Mouse (Mus musculus): ENCODE results near the gene Bcl2l12.

The Bcl2l12 gene

GRCm38 (mm10) chr7:44986879-44987718 is 11.4 kb downstream of the Bcl2l12 start:
- in situ Hi-C loops (cut with MboI, MseI), result no loop called here

GRCm38 (mm10) chr7:44986192-44986878 is 12.2 kb downstream of the Bcl2l12 start, which contains the start of gene Prmt1:
Prmt1 (minus strand) TSS chr7:44986568.
- in situ Hi-C loops (cut with MboI, MseI), result no loop called here

GRCm38 (mm10) chr7:44985595-44986191 is 12.8 kb downstream of the Bcl2l12 start:
- in situ Hi-C loops (cut with MboI, MseI), result no loop called here

GRCm38 (mm10) chr7:44984833-44985164 is 13.7 kb downstream of the Bcl2l12 start:
- in situ Hi-C loops (cut with MboI, MseI), result no loop called here

GRCm38 (mm10) chr7:44983944-44984832 is 14.3 kb downstream of the Bcl2l12 start:
- in situ Hi-C loops (cut with MboI, MseI), result no loop called here

- in situ Hi-C loops (cut with MboI, MseI), result no loop called here
These were observed 15.4 kb downstream of the Bcl2l12 start for GRCm38 (mm10) chr7:44983085-44983484.

GRCm38 (mm10) chr7:44981539-44981938 is 17.0 kb downstream of the Bcl2l12 start:
- in situ Hi-C loops (cut with MboI, MseI), result no loop called here

GRCm38 (mm10) chr7:44978300-44978699 is 20.2 kb downstream of the Bcl2l12 start:
- in situ Hi-C loops (cut with MboI, MseI), result no loop called here

GRCm38 (mm10) chr7:44975117-44975419 is 23.4 kb downstream of the Bcl2l12 start:
- in situ Hi-C loops (cut with MboI, MseI), result no loop called here

- in situ Hi-C loops (cut with MboI, MseI), result loop anchor here (25.0 kb wide), 1 partner anchor 1863 kb away; the partner anchor contains the start of gene Ldha
These were observed 24.0 kb downstream of the Bcl2l12 start, which contains the start of gene Cpt1c for GRCm38 (mm10) chr7:44974383-44975116. Cpt1c (minus strand) TSS chr7:44974851.

GRCm38 (mm10) chr7:44973415-44974130 is 24.9 kb downstream of the Bcl2l12 start:
- in situ Hi-C loops (cut with MboI, MseI), result loop anchor here (25.0 kb wide), 1 partner anchor 1864 kb away; the partner anchor contains the start of gene Ldha

- in situ Hi-C loops (cut with MboI, MseI), result loop anchor here (25.0 kb wide), 1 partner anchor 1866 kb away; the partner anchor contains the start of gene Ldha
These were observed 27.4 kb downstream of the Bcl2l12 start for GRCm38 (mm10) chr7:44971142-44971541.

- in situ Hi-C loops (cut with MboI, MseI), result loop anchor here (25.0 kb wide), 1 partner anchor 1867 kb away; the partner anchor contains the start of gene Ldha
These were observed 28.3 kb downstream of the Bcl2l12 start for GRCm38 (mm10) chr7:44970231-44970691.

- in situ Hi-C loops (cut with MboI, MseI), result loop anchor here (25.0 kb wide), 1 partner anchor 1871 kb away; the partner anchor contains the start of gene Ldha
These were observed 31.9 kb downstream of the Bcl2l12 start for GRCm38 (mm10) chr7:44966638-44967037.

- in situ Hi-C loops (cut with MboI, MseI), result loop anchor here (25.0 kb wide), 1 partner anchor 1871 kb away; the partner anchor contains the start of gene Ldha
These were observed 32.5 kb downstream of the Bcl2l12 start for GRCm38 (mm10) chr7:44965975-44966374.

- in situ Hi-C loops (cut with MboI, MseI), result loop anchor here (5.0 to 25.0 kb wide), 2 partner anchors 243 to 1872 kb away; partner anchors contain the start of gene Ldha
These were observed 33.5 kb downstream of the Bcl2l12 start for GRCm38 (mm10) chr7:44964990-44965389.

- in situ Hi-C loops (cut with MboI, MseI), result loop anchor here (5.0 to 25.0 kb wide), 2 partner anchors 241 to 1874 kb away; partner anchors contain the start of gene Ldha
These were observed 35.7 kb downstream of the Bcl2l12 start for GRCm38 (mm10) chr7:44962831-44963230.

GRCm38 (mm10) chr7:44962337-44962736 is 36.2 kb downstream of the Bcl2l12 start:
- in situ Hi-C loops (cut with MboI, MseI), result loop anchor here (5.0 to 25.0 kb wide), 2 partner anchors 240 to 1875 kb away; partner anchors contain the start of gene Ldha

GRCm38 (mm10) chr7:44960512-44960910 is 38.0 kb downstream of the Bcl2l12 start:
- in situ Hi-C loops (cut with MboI, MseI), result loop anchor here (5.0 to 25.0 kb wide), 2 partner anchors 238 to 1877 kb away; partner anchors contain the start of gene Ldha

Measured in regulatory T cell (primary cell).